Mouse (Mus musculus): ENCODE results near the gene Runx1.

The Runx1 gene

DNA sequence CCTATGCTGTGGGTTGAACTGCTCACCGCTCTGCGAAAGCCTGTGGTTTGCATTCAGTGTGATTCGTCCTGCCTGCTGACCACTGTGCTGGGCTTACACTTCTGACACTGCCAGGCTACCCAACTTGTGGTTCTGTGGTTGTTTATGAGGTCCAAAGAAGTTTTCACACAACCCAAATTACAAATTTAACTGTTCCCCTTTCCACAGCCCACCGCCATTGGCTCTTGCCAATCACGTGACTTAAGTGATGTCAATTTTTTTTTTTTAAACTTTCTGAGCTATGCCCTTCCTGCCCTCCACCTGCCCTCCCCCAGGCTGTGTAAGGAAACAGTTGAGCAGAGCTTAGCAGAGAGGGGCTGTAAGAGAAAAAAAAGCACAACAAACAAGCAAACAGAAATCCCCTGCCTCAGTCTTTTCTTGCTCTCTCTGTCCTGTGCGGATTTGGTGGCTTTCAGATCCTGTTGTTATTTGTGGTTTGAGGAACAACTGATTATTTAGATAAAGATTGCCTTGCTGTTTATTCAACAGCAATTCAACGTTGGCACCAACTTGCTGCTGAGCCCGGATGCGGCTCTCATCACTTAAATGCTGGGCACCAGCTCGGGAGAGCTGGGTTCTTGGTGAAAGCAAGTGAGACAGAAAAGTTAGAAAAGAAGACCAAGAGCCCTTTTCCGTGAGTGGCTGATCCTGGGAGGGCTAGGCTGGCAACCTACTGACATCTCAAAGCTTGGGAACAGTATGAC lies at the start of gene Runx1:
TSS of gene Runx1 (minus strand) at position 242 of the 743 bp plus-strand sequence.
- DNase-seq, result peak; percentile 45 to 63

DNA sequence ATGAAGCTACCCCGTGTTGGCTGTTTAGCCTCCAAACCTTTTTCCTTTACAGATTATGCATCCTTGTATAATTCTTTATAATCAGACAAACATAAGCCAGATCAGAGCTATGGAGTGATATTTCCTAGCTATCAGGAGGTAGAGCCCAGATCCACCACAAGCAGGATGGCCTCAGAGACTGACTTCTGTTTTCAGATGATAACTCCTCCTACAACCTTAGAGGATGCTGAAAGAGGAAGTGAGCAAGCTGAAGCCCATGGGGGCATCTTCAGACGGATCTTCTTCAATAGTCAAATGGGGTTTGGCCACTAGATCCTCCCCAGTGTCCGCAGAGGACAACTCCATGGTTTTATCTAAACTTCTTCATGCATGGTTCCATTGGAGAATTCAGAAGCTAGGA lies 48.1 kb upstream of the Runx1 start:
- DNase-seq, result no peak

DNA sequence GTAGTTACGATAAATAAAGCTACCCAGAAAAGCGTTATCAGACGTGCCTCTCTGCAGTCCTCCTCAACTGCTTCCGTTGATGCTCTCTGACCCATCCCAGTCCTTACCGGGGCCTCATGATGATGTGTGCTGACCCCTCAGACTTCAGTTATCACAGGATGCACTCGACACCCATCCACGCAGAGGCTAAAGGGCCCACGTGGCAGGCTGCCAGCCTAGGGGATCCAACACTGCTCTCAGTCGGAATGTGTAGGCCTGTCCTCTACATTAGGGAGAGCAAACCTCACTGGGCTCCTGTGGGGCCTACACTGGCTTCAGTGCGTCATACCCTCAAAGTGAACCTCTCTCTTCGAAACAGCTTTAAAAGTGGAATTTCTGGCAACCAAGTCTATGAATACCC lies 45.8 kb upstream of the Runx1 start:
- no peak for DNase-seq

DNA sequence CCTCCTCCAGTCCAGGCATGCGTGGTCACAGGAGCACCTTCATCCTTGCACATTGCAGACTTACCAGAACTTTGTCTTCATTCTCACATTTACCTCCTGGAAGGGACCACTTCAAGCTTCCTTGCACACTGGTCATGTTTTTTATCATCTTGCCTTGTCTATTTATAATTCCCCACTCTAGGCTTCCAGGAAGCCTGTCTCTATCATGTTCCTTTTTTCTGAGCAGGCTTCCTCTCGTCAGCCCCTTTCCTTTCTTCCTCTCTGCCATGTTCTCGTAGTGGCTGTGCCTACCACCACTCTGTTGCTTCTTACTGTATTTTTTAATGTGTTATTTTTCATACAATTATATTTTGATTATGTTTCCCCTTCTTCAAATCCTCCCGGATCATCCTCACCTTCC lies 42.6 kb upstream of the Runx1 start:
- DNase-seq, result no peak

DNA sequence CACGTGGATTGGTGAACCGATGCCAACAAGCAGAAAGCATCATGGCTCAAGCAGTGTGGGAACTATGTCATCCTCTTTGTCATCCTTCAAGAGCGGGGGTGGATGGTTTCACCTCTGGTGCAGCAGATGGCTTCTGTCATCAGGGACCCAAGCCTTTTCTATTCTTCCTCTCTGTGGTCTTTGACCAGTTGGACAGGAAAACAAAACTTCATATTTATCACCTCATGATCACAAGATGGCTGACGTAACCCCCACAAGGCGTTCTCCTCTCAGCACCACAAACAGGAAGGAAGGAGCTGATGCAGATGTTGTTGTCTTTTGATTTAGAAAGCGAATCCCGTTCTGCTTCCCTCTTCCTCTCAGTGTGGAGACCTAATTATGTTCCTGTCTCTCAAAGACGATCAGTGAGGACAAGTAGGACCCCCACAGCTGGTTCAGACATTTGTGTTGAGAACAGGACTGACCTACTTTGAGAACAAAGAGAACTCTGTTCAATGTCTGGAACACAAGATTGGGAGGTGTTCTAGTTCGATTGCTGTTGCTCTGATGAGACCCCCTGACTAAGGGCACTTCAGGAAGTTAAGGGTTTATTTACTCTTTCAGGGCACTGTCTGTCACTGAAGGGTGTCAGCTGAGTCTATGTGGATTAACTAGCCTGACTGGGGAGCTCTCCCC lies 41.4 kb upstream of the Runx1 start:
- DNase-seq, result peak in 1 of 2 experiments; percentile 40

DNA sequence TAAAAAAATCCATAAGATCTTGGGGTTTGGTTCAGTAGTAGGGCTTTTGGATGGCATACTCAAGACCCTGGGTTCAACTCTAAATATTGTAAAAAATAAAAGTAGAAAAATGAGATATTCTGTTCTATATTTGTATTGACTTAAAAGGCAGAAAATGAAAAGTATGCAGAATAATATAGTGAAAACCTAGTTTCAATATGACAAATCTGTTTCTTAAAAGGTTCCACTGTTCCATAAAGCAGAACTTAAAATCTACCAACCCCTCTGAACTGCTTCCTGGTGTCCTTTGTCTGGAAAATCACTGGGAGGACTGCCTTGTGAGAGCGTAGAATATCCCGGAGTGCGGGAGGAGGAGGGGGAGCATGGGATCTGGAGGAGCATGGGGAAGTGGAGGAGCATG lies 39.4 kb upstream of the Runx1 start:
- DNase-seq, result no peak

DNA sequence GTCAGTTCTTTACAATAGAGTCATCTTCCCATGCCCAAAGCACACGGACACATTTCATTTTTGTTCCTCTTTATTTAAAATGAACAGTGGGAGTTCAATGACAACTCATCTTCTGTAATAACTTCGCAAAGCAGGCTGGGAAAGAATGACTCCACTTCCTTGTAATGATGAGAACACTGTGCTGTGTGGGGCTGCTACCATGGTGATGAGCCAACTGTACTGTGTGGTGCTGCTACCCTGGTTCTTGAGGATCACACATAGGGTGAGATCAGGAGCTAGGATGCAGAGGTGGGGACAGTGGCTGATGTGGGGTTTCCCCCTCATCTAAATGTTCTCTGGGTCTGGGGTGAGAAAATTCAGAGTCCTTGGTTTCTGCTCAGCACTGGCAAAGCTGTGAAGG lies 38.2 kb upstream of the Runx1 start:
- DNase-seq, result no peak

DNA sequence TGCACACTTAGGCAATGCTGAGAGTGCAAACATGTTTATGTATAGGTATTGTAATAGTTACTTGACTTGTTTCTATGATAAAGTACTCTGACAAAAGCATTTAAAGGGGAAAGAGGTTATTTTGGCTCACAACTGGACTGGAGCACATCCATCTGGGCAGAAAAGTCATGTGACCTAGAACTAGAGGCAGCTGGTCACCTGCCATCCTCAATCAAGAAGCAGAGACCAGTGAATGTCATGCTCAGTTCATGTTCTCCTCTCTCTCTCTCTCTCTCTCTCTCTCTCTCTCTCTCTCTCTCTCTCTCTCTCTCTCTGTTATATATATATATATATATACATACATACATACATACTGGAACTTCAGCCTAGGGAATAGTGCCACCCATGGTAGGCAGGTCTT lies 37.2 kb upstream of the Runx1 start:
- no peak for DNase-seq

DNA sequence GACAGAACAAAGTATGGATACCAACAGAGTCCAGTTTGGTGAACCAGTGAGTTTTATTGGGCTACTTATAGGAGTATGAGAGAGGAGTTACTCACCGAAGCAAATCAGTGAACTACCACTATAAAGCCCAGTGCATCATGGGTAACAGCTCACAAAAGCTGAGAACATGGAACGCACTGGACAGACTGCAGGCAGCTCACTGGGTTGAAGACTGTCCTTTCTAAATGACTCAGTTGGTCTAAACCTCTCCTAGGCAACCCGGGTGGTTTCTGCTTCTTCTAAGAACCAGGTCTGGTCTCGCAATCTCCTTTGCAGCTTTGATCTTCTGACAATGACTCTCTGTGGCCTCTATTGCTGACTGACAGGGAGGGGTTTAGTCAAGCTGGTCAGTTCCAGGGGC lies 36.5 kb upstream of the Runx1 start:
- no peak for DNase-seq

DNA sequence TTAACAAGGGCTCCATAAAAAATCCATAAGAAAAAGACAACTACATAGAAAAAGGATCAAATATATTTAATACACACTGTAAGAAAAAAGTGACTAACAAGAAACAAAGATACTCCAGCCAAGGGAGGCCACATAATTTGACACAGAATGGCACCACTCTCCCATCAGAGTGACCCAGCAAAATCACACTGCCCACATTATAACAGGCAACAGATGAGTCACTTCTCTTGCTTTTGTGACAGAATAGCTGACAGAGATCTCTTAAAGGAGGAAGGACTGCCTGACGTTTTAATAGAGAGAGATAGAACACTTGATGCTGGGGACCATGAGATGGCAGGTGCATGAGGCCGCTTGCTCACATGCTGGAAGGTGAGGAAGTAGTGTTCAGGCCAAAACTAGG lies 35.6 kb upstream of the Runx1 start:
- DNase-seq, result no peak

DNA sequence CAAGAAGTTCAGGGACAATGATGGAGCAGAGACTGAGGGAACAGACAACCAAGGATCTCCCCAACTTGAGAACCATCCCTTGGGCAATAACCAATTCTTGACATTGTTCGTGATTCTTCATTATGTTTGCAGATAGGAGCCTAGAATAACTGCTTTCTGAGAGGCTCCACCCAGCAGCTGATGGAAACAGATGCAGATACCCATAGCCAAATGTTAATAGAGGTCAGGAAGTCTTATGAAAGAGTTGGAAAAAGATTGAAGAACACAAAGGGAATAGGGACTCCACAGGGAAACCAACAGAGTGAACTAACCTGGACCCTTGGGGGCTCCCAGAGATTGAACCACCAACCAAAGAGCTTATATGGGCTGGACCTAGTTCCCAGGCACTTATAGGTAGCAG lies 34.7 kb upstream of the Runx1 start:
- DNase-seq, result no peak

DNA sequence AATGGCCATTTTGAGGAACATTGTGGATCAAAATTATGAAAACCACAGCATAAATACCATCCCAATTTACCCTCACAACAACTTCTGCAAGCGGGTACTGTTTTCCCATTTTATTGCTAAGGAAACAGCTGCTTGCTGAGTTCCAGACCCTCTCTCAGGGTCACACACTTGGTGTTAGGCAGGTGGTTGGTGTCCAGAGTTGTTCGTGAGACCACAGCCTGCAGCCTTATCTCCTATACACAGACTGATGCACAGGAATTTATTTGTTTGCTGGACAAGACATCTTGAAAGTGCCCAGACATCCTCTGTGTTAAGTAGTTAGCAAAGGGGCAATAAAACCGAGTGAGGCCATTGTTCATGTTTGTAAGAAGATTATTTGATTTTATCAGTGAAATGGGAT lies 30.8 kb upstream of the Runx1 start:
- no peak for DNase-seq

DNA sequence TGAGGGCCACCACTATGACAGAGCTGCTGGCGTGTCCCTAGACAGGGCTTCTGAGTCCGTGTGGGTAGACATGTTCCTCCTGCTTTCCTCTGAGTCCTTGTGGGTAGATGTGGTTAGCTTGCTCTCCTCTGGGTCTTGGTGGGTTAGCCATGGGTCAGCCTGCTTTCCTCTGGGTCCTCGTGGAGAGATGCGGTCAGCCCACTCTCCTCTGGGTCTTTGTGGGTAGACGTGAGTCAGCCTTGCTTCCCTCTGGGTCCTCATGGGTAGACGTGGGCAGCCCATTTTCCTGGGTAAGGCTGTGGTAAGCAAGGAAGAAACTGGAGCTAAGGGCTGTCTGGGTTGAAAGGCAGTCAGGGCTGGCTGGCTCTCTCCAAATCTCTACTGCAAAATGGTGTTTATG lies 26.3 kb upstream of the Runx1 start:
- DNase-seq, result peak in 1 of 2 experiments; percentile 49

DNA sequence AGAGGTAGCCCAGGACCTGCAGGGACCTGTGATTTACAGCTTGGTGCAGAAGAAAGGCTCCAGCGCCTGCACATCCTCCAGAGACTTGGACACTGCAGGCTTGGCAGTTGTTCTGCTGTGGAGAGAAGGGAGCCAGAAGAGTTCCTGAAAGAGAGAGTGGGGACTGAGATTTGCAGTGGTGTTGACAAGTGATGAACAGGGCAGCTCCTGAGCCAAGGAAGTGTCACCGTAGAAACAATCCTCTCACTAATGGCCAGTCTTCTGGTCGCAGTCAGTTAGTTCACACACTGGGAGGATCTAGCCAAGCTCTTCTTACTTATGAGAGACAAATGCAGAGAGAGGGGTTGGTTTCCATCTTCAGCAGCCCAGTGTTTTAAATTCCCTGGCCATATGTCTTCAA lies 24.5 kb upstream of the Runx1 start:
- DNase-seq, result peak; percentile 29 to 55

DNA sequence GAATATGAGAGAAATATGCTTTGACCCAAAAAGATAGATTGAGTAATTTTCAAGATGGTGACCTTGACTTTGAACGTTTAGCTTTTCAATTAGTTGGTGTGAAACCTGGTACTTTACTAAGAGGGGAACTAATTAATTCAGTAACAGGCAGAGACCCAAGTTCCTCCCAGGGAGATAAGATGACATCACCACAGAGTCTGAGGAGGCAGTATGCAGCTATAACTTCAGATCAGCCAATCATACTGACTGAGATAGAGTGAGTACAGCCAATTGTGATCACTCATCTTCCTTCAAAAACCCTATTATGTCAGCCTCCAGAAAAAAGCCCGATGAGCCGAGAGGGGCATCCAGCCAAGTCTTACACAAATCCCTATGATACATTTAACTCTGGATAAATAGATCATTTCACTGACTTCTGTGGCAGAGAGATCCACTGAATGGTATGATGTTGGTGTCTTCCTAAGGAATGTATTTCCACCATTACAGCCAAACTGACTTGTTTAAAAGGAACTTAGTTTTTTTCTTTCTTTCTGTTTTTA lies 21.9 kb upstream of the Runx1 start:
- peak; percentile 22 to 55 for DNase-seq

DNA sequence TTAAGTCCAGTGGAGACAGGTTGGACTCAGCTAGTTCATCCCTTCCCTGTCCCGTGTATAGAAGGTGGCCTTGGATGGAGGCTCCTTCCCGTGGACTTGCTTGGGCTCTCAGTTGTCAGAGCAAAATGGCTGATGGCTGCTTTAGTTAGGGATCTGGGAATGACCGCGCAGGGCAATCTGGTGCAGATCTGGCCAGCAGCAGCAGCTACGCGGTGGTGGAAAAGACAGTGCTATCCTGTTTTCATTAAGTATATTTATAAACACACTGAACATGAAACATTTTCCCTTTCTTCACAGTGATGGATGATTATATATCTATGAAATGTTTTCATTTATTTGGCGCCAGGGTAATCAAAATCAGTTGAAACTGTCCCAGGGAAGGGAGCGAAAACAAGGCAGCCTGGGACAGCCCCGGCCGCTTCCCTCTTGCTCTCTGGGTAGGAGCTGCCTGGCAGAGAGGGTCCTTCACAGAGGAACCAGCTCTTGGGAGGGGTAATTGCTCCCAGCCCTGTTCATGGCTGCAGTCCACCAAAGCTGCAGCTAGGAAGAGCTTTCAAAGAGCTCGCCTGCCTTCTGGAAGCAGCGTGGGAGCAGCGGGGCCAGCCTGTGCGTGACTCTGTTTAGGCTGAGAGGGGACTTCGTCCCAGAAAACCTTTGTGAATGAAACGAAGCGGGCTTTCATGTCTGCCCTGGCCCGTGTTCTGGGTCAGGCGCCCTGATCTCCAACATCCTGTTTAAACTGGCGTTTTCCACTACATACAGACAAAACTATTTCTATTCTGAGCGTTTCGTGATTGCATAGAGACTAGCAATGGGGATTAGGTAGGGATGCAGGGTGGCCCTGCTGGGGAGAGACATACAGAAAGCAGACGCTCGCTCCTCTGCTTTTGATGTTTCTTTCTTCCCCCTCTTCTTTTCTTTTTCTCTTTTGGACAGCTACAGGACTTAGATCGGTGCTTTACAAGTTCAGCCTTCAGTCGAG lies 19.6 kb upstream of the Runx1 start:
- peak; percentile 52 to 83 for DNase-seq

DNA sequence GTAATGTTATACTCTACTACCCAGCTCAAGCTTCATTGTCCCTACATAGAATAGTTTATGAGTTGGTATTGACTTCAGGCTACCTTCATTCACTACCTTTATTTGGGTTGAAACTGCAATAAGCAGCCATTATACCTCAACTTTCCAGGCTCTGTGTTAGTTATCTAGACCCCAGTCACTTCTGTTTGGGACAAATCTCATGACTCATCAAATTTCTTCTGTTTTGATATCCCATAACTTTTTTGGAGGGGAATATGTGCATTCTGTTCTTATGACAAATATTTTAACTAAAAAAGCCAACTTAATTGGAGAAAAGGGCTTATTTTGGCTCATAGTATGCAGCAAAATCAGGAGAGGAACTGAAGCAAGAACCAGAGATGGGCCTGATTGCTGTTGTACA lies 12.8 kb upstream of the Runx1 start:
- DNase-seq, result no peak

DNA sequence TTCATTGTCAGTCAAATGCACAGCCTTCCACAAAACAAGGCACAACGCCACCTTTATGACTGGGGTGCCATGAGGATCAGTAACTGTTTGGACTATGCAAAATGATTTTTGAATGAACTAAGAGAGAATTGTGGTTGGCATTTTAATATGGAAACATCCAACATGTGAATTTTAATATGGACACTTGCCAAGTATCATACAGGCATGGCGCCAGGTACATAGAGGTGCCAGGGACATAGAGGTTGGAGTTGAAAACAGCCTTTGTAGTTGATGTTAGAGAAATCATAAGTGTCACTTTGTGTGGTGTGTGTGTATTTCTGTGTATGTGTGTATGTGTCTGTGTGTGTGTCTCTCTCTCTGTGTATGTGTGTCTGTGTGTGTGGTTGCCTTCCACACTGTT lies 5.4 kb upstream of the Runx1 start:
- DNase-seq, result no peak

DNA sequence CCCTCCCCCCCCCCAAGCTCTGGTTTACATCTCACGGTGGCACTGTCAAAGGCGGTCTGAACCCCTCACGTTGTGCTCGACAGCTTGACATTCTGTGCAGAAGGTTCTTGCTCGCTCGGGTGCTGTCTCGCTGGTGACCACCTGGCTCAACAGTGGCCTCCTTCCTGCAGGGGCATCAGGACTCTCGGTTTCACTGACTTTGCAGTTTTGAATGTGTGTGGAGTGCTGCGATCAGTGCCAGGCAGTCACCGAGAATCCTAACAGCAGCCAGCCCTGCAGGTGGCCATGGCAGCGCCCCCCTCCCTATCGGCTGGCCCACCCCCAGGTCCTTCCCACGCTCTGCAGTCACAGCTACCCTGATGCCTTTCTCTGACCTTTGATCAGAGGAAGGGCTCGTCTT lies 4.5 kb upstream of the Runx1 start:
- DNase-seq, result no peak

DNA sequence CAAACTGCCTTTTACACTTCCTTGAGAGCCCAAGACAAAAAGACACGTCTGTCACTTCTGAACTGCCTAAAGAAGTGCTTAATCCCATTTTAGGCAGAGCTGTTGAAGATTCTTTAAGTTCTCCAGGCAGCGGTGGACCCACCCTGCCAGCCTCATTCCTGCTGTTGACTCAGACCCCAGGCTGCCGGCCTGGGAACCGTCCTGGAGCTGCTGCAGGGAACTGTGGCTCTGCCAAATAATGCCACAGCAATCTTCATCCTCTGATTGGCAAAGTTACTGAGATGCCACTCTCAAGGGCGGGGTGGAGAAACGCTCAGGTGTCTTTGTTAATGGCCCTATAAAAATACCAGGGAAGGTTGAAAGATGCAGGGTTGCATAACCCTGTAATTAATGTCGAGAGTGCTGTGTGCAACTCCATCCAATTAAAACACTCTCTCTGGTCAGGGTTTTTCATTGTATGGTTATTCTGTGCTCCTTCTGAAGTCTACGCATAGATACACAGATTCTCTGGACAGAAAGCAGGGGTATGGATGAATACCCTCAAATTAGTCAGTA lies 2.4 kb upstream of the Runx1 start:
- DNase-seq, result no peak

DNA sequence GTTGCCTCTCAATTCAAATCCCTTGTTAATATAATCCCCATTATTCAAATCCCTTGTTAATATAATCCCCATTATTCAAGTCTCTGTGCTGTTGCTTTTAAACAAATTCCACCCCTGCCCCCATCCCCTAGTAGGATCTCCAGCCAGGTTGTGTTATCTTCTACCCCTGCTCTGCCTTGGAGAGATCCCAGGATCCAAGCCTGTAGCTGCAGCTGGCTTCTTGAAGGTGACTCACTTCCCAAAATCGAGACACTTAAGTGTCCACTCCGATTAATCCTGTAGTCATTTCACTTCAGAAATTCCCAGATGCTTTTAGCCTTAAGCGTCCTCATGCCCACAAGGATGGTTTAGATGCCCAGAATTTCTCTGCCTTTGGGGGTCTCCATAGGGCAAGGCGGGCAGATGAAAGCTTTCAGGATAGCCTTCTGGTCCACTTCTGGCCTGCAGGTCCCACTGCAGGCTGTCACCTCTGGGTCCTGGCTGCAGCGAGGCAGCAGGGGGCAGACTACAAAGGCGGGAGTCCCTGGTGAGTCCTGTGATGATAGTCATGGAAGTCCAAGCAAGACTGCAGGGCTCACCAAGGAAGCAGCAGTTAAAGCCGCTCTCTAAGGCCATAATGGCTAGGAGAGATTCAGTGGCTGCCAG lies 1.8 kb upstream of the Runx1 start:
- peak; percentile 62 for DNase-seq

DNA sequence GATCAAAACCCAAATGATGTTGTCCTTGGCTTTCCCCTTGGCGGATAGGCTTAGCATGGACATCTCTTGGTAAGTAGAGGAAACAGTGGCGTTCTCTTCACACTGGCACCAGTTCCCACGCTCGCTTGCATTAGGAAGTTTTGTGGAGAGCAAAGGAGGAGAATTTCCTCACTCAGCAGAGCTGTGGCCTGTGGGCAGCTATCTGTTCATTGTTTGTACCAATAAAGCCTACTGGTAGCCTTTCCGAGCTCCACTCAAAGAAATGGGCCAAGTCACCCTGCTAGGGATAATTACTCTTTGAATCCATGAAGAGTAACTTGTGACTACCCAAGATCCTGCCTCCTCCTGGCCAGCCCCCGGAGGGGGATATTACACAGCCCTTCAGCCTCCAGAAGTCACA lies 734 bp upstream of the Runx1 start:
- DNase-seq, result no peak
